Comparison of ENCODE assay signal across 8 mouse cellular contexts in the genomic region with DNA sequence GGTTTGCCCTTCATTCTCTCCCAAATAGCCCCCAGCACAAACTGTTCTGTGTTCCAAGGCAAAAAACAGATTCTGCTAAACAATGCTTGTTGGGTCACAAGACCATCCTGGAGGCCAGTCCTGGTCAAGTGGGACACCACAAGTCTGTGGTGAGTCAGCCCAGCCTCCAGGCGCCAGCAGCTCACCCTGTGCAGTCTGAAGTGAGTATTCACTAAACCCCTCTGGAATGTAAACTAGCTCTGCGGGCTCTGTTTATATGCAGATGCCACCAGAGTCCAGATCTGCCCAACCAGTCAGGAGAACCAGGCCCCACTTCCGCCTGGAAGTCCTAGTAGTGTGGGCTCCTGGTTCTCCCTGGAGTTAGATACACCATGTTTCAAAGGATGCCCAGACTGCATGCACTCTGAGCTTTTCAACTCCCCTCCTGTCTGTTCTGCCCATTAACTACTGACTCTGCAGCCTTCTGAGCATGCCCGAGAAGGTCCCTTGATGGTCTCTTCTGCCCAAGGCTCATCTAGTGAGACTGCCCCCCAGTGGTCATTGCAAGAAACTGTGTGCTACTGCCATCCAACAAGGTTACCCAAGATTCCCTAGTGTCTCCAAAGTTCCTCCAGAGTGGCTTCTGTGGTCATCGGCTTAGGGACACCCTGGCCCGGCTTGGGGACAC. TPM values are rescaled to one million over a fixed set of nuclear protein-coding genes. Genes with fewer than 3 reads are reported as not detected.
DNase-seq lines count a peak whose midpoint lies in the region; TF ChIP-seq lines count a peak whose summit lies in the region.

No protein-coding gene starts in this region.

- H3K27ac ChIP-seq in layer of hippocampus, adult 2 months = peak overlapping the region; percentile 68

- H3K4me3 ChIP-seq in layer of hippocampus, adult 2 months = no peak overlapping the region

- intact Hi-C loops in heart, postnatal 10 days (cut with DNase I) = loop anchor here (5.0 kb wide), 2 partner anchors 40 to 145 kb away; a partner anchor contains a TSS

- DNase-seq in layer of hippocampus, adult 11-12 months (ENCODE audit: low spot score) = peak; percentile 62
- no peak for DNase-seq in layer of hippocampus, adult 9-10 months (ENCODE audit: low spot score)
- peak; percentile 73 for DNase-seq in adrenal gland, postnatal 10 days
- peak; percentile 55 for DNase-seq in embryo, embryonic 9.5 days (ENCODE audit: extremely low spot score)
- DNase-seq in heart, postnatal 10 days = peak; percentile 72 to 84
- DNase-seq in layer of hippocampus, adult 2 months (ENCODE audit: low spot score in 2 of 2) = peak; percentile 61 to 72
- peak; percentile 76 for DNase-seq in lung, postnatal 36 days
- peak; percentile 28 to 70 for DNase-seq in spleen, postnatal 10 days (ENCODE audit: low spot score in 2 of 2)

- peak; percentile 89 for TF ChIP-seq CTCF in layer of hippocampus, adult 2 months (conservative IDR thresholded peaks at IDR 0.05)

RNA-seq across cellular contexts. Expression of a gene that starts 39.9 kb away (rescaled TPM):
- total RNA-seq in adrenal gland, postnatal 10 days (2021) = 100 to 1,000 TPM; 323 to 342 TPM
- total RNA-seq in heart, postnatal 10 days (2021) = 100 to 1,000 TPM; 394 to 406 TPM
- total RNA-seq in layer of hippocampus, adult 2 months (2021) = 100 to 1,000 TPM; 374 to 416 TPM
